Mouse (Mus musculus): Measurements from ENCODE around the gene Slc44a3.
A peak's percentile ranks its signal among the peaks of the same experiment; 100 is the strongest.

The Slc44a3 gene

GRCm38 (mm10) chr3:121428230-121428629 is 104.0 kb downstream of the Slc44a3 start:
- no peak for DNase-seq (ENCODE audit: extremely low spot score, low spot score)

- peak; percentile 86 for DNase-seq (ENCODE audit: extremely low spot score, low spot score)
Observed at GRCm38 (mm10) chr3:121427520-121427908, 104.7 kb downstream of the Slc44a3 start.

GRCm38 (mm10) chr3:121426621-121427519 is 105.3 kb downstream of the Slc44a3 start:
- peak; percentile 86 for DNase-seq (ENCODE audit: extremely low spot score, low spot score)

- peak; percentile 96 for DNase-seq (ENCODE audit: extremely low spot score, low spot score)
Observed at GRCm38 (mm10) chr3:121425861-121426620, 106.2 kb downstream of the Slc44a3 start, which contains the start of gene Cnn3. TSS of gene Cnn3 (plus strand) at chr3:121426497.

- DNase-seq (ENCODE audit: extremely low spot score, low spot score): no peak
Observed at GRCm38 (mm10) chr3:121422405-121422804, 109.8 kb downstream of the Slc44a3 start.

GRCm38 (mm10) chr3:121418850-121419435 is 113.3 kb downstream of the Slc44a3 start:
- no peak for DNase-seq (ENCODE audit: extremely low spot score, low spot score)

GRCm38 (mm10) chr3:121418251-121418601 is 114.0 kb downstream of the Slc44a3 start:
- no peak for DNase-seq (ENCODE audit: extremely low spot score, low spot score)

GRCm38 (mm10) chr3:121417379-121418250 is 114.6 kb downstream of the Slc44a3 start:
- DNase-seq (ENCODE audit: extremely low spot score, low spot score): no peak

GRCm38 (mm10) chr3:121416171-121417154 is 115.7 kb downstream of the Slc44a3 start:
- DNase-seq (ENCODE audit: extremely low spot score, low spot score): no peak

- no peak for DNase-seq (ENCODE audit: extremely low spot score, low spot score)
Observed at GRCm38 (mm10) chr3:121411450-121411849, 120.8 kb downstream of the Slc44a3 start.

Data from neural tube, embryonic 10.5 days (tissue).